Mouse (Mus musculus) E14TG2a.4 (cell line): Measurements from ENCODE around the gene Ing4.

ENCODE experiments used
- CTCF ChIP-seq: conservative IDR thresholded peaks from 2 replicates; pipeline ENCODE4 v1.5.1; 2014; ENCODE audit warnings: low read length
- NANOG ChIP-seq: IDR thresholded peaks from 2 replicates; pipeline ENCODE4 v1.6.1; 2014; ENCODE audit warnings: borderline replicate concordance, low read length, mixed read lengths
- POU5F1 ChIP-seq: IDR thresholded peaks from 2 replicates; pipeline ENCODE4 v1.6.1; 2014; ENCODE audit warnings: low read length, borderline replicate concordance

GRCm38 (mm10) chr6:125040221-125040620, 661 bp downstream of the Ing4 start:
- TF ChIP-seq CTCF (no peak), NANOG (no peak), POU5F1 (no peak)
